Mouse (Mus musculus): ENCODE data around the gene Snrpf. TPM values are rescaled to one million over a fixed set of nuclear protein-coding genes. Genes with fewer than 3 reads are reported as not detected.

The Snrpf gene
- polyA plus RNA-seq (2017; shearing (Covaris generic)), result 38.7 TPM

GRCm38 (mm10) chr10:93589281-93589848 lies at the start of gene Snrpf:
Gene Snrpf (minus strand): TSS chr10:93589706.

GRCm38 (mm10) chr10:93540431-93541210 lies 48.9 kb downstream of the Snrpf start, which contains the start of gene Ccdc38:
Gene Ccdc38 (plus strand): TSS chr10:93540632.

GRCm38 (mm10) chr10:93539775-93540430 lies 49.6 kb downstream of the Snrpf start, which contains the start of gene Amdhd1:
Gene Amdhd1 (minus strand): TSS chr10:93540033.

Other genes starting within 250 kb of the Snrpf start
- 322 TPM for gene Lta4h, start 136.3 kb downstream of the Snrpf start, polyA plus RNA-seq (2017; shearing (Covaris generic))
- 0.17 TPM for gene Hal, start 100.9 kb downstream of the Snrpf start, polyA plus RNA-seq (2017; shearing (Covaris generic))
- gene Amdhd1, start 49.7 kb downstream of the Snrpf start, polyA plus RNA-seq (2017; shearing (Covaris generic)), result 0.33 TPM
- 1.8 TPM for gene Ccdc38, start 49.1 kb downstream of the Snrpf start, polyA plus RNA-seq (2017; shearing (Covaris generic))
- 1.5 TPM for gene Ntn4, start 51.0 kb upstream of the Snrpf start, polyA plus RNA-seq (2017; shearing (Covaris generic))
- not detected for gene Usp44, start 241.8 kb upstream of the Snrpf start, polyA plus RNA-seq (2017; shearing (Covaris generic))

Measured in CD4-positive, CD25-positive, alpha-beta regulatory T cell, adult 9 weeks (primary cell).